Mouse (Mus musculus) urinary bladder, postnatal 0 days (tissue): Measurements from ENCODE around the gene Thnsl1. TPM values are rescaled to one million over a fixed set of nuclear protein-coding genes. Genes with fewer than 3 reads are reported as not detected.

Experiments used
- polyA plus RNA-seq: library from polyadenylated mRNA; unstranded; fragments of >200 nt; fragmentation: Nextera tagmentation; extraction: Ambion mirVana; gene quantifications from 2 replicates; pipeline ENCODE4 v1.2.1, GENCODE M21; 2015

Gene Thnsl1
- polyA plus RNA-seq: 4.5 and 5.7 TPM in 2 replicates

GRCm38 (mm10) chr2:21204912-21205830 lies at the start of gene Thnsl1, which contains the start of gene Enkur:
Thnsl1 (plus strand) TSS chr2:21205724.
Enkur (minus strand) TSS chr2:21205365.

Other genes starting within 250 kb of the Thnsl1 start
- 6.1 and 8.6 TPM in 2 replicates for gene Arhgap21, start 236.8 kb upstream of the Thnsl1 start, polyA plus RNA-seq
- gene Enkur, start 359 bp upstream of the Thnsl1 start, polyA plus RNA-seq: 0.89 and 0.96 TPM in 2 replicates
- gene Gpr158, start 161.8 kb downstream of the Thnsl1 start, polyA plus RNA-seq: not detected in 2 replicates